Mouse (Mus musculus): ENCODE measurements around the gene B4galt2.

GRCm38 (mm10) chr4:117889471-117889870, 6.2 kb upstream of the B4galt2 start:
- TF ChIP-seq TAL1 (IDR thresholded peaks at IDR 0.05; ENCODE audit: low read length) (no peak), GATA1 (IDR thresholded peaks at IDR 0.05; ENCODE audit: low read length) (no peak)

Data from erythroblast, embryonic 14.5 days (primary cell).